Mouse (Mus musculus) CD4-positive, CD25-positive, alpha-beta regulatory T cell, adult 2 months (primary cell): ENCODE results near the gene Wdr12.
"Not testable (repeated sequence)": the region's sequence is repeated elsewhere in the genome, so short reads cannot be mapped to it uniquely, and the experiment has no call there.

Source experiments
- DNase-seq: peaks from one replicate; pipeline ENCODE4 v3.0.0-alpha.2; 2012; ENCODE audit warnings: low read depth, low spot score

The Wdr12 gene

DNA sequence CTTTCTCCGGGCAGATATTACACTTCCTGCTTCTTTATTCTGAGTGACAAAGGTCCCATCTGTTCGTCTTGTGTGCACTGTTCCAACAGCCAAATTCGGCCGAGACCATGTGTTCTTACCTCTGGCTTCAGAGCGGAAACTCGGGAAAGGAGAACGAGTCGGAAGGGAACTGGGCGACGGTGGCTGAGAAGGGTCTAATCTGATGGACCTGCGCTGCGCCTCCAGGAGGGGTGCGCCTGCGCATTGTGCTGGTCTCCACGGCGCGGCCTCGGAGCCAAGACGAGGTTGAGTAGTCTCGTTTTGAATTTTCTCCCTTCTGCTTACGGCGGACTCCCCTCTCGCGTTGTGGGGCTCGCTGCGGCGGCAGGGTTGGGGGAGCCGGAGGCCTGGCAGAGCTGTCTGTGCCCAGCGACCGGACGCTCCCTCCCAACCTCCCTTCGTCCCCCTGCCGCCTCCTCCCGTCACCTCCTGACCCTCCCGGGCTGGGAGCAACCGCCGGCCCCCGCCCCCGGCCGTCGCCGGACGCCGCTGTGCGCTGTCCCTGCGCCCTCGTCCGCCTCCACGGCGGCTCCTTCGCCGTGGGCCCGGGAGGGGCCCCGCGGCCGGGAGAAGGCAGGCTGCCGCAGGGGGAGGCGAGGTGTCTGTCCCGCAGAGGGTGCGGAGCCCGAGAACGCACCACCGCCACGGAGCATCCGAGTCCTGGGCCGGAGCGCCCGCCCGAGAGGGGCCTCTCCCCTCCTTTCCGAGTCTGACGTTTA, at the start of gene Wdr12, which contains the start of gene Carf:
Gene Wdr12 (minus strand): TSS at position 622 of the 758 bp plus-strand sequence.
Gene Carf (plus strand): TSS at position 224 of the 758 bp plus-strand sequence.
- peak; percentile 98 for DNase-seq

DNA sequence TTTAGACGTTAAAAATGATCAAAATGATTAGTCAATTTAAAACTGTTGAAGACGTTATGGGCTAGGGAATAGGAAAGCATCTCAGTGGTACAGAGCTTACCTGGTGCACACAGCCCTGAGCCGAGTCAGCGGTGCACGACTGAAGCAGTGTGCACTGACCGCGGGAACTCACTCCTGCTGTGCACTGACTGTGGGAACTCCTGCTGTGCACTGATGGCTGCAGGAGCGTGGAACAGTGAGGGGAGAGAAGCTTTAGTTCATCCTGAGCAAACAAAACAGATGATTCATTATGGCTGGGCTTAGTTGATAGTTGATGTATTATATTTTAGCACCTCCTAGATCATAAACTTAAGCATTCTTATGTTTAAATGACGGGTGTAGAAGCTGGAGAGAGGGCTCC, 38.9 kb upstream of the Wdr12 start:
- DNase-seq: no peak

DNA sequence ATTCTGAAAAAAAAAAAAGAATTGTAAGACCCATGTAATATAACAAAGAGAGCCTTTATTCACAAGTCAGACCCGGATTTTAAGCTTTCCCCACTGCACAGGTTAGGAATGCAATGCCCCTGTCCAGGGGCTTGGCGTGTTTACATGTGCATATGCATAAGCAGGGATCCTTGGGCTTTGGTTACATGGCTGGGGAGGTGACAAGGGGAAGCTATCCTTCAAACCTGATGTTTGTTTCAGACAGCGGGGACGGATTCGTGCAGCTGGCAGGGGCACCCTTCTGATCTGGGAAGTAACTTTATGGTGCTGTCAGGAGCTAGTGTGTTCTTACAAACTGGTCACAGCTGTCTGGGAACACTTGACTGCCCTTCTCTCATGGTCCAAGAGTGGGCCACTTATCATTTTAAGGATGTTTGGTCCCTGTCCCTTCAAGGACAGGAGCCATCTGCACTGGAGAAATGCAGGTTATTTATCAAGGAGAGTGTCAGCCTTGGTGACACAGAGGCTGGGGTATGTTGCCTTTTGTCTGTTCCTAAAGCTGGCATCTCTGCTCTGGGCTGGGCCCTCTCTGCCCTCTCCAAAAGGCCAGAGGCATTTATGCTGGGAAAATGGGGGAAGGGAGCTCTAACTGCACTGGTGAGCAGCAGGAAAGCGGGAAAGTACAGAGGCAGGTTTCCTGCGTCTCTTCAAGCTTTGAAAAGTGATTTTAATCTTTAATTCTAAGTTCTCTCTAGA, 19.4 kb upstream of the Wdr12 start:
- DNase-seq: no peak

DNA sequence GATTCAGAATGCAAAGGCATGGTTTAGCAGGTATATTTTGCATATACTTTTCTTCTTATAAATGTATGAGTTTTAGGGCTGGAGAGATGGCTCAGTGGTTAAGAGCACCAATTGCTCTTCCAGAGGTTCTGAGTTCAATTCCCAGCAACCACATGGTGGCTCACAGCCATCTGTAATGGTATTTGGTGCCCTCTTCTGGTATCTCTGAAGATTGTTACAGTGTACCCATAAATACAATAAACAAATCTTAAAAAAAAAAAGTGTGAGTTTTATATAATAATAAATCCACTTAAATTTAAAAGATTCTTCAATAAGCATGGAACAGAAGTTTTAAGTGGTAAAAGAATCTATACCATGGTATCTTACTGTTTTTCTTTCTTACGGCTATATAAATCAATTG, 6.1 kb upstream of the Wdr12 start:
- peak; percentile 40 for DNase-seq

DNA sequence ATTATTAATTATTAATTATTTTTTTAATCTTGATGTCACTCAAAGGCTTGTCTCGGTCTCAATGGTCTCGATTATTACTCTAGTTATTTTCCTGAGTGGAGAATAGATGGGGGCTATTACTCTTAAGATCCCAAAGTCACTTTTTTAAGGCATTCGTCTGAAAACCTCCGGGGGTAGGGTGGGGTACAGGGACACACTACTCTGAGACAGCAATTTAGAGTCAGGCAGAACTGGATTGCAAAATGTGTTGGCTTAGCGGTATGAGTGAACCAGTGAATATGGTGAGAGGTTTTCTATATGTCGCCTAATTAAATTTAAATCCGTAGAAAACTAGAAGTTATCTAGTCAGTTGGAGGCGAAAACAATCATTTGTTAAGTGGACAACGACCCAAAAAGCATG, 394 bp upstream of the Wdr12 start:
- peak; percentile 5 for DNase-seq

- DNase-seq: peak; percentile 84
Measured at GRCm38 (mm10) chr1:60097277-60098023, 995 bp downstream of the Wdr12 start.

DNA sequence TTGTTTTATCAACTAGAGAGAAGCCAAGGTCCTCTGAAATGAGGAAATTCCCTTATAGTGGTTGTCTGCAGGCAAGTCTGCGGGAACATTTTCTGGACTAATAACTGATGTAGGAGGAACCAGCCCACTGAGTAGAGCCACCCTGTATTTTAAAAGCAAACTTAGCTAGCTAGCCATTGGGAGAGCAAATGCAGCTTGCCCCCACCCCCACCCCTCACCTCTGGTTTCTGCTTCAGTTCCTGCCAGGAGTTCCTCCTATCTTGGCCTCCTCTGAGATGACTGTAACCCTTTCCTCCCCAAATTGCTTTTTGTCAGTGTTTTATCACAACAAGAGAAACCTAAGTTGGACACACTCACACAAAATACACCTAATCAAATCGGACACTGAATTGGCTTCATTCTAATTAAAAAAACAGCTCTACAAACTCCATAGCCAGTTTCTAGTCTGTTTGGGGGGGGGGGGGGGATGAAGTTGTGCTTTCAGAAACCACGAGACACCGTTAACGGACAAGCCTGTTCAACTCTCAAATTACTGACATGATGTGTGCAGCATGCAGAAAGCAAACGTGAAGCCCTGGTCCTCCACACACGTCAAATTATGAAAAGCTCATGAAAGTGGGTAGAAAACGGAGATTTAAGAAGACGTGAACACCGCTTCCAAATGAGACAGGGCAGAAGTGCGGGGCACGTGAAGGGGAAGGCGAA, 1.7 kb downstream of the Wdr12 start:
- peak; percentile 19 for DNase-seq

- no peak for DNase-seq
Measured at GRCm38 (mm10) chr1:60076411-60076810, 22.0 kb downstream of the Wdr12 start.

DNA sequence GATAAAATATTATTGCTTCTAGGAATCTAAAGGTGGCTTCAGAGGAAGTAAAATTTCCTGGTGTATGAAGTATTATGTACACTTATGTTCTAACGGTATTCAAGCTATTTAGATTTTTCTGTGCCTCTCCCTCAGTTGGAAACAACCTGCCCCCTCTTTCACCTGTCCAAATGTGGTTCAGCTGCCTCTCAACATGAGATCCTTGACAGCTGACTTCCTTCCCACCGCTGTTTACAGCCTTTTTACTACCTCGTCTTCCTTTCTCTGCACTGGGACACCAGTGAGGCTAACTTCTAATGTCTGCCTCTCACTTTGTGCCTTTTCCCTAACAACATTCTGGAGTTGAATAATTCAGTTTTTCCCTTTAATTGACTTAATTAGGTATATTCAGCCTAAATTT, 22.9 kb downstream of the Wdr12 start:
- DNase-seq: peak; percentile 9

GRCm38 (mm10) chr1:60074935-60075334, 23.5 kb downstream of the Wdr12 start:
- peak; percentile 35 for DNase-seq

DNA sequence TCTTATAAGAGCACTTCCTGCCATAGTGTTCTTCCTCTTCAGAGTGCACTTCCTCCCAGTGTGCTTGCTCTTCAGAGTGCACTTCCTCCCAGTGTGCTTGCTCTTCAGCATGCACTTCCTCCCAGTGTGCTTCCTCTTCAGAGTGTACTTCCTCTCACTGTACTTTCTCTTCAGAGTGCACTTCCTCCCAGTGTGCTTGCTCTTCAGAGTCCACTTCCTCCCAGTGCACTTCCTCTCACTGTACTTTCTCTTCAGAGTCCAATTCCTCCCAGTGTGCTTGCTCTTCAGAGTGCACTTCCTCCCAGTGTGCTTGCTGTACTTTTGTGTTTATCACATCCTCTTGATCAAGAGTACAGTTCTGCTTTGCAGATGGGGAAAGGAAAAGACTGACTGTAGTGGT, 27.7 kb downstream of the Wdr12 start:
- DNase-seq: peak; percentile 45

DNA sequence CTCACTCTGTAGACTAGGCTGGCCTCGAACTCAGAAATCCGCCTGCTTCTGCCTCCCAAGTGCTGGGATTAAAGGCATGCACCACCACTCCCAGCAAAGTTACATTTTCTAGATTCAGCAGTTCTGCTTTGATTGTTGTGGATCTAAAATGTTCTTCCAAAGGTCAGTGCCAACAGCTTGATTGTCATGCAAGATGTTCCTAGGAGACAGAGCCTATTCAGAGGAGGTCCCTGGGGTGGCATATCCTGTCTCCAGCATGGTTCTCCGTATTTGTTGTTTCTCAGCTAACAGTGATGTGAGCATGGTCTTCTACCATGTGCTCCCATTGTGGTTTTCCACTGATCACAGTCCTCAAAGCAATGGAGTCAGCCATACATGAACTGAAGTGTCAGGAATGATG, 42.1 kb downstream of the Wdr12 start:
- no peak for DNase-seq

DNA sequence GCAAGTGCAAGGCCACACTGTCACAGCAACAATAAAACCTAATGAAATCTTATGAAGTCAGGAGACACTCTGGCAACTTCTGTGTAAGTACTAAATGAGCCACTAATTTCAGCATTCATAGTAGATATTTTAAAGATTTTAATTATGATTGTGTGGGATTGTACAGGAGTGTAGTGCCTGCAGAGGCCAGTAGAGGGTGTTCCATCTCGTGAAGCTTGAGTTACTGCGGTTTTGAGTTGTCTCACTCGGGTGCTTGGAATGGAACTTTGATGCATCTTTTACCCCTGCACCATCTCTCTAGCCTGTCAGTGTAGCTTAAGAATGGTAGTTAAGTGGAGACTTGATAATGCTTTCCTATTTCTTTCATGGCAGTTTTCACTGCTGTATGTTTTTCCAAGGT, 43.8 kb downstream of the Wdr12 start:
- DNase-seq: peak; percentile 49

GRCm38 (mm10) chr1:60047481-60047880, 51.0 kb downstream of the Wdr12 start:
- not testable (repeated sequence) for DNase-seq

DNA sequence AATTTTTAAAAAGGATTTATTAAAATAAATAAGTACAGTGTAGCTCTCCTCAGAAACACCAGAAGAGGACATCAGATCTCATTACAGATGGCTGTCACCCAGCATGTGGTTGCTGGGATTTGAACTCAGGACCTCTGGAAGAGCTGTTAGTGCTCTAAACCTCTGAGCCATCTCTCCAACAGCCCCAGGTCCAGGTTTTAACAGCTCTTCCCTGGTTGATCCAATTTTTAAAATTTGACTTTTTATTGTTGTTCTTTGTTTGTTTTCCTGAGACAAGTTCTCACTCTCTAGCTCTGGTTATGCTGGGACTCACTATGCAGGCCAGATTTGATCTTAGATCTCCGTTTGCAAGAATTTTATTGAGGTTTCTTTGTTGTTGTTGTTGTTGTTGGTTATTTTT, 53.9 kb downstream of the Wdr12 start:
- DNase-seq: no peak

GRCm38 (mm10) chr1:60042796-60043469, 55.5 kb downstream of the Wdr12 start, which contains the start of gene Ica1l:
Gene Ica1l, minus strand, starts transcription at chr1:60043184.
- DNase-seq: peak; percentile 49

- no peak for DNase-seq
Measured at GRCm38 (mm10) chr1:60042398-60042795, 56.0 kb downstream of the Wdr12 start.

DNA sequence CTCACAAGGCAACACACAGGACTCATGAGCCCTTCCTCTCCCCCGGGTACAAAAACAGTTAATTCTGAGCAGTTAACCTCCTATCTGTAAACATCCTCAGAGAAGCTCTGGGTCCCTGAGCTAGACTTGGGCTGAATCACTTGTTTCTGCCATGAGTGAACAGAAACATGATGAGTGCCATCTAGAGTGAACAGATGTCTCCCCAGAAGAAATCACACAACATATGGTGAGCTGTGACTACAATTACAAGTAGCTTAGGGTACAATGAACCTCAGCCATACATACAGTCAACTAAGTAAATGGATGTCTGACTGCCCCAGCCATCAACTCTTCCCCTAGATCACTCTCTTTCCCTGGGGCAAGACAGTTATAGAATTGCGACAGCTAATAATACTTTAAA, 63.4 kb downstream of the Wdr12 start:
- no peak for DNase-seq
